Mouse (Mus musculus) mouse trophoblast stem cell (cell line): Measurements from ENCODE around the gene Mpz.

Experiments used
- in situ Hi-C, 2 experiments: fragments of 300-500 bp; cut with MseI, MboI; formaldehyde crosslinking; loops; 2 replicates in 1 of 2; 3 replicates in 1 of 2; pipeline ENCODE4 v1.15.1; 2025

Mpz gene

GRCm38 (mm10) chr1:171149974-171150760, at the start of gene Mpz, which contains the start of gene Sdhc:
TSS of gene Mpz (plus strand) at chr1:171150711.
TSS of gene Sdhc (minus strand) at chr1:171150603.
- in situ Hi-C loops: no loop called here

GRCm38 (mm10) chr1:171101033-171101432, 49.5 kb upstream of the Mpz start:
- in situ Hi-C loops: loop anchor here in 1 of 2 experiments (5.0 kb wide), 1 partner anchor 64 kb away; no protein-coding TSS in a partner anchor

GRCm38 (mm10) chr1:171101733-171102546, 48.6 kb upstream of the Mpz start:
- in situ Hi-C loops: loop anchor here in 1 of 2 experiments (5.0 kb wide), 1 partner anchor 65 kb away; no protein-coding TSS in a partner anchor

GRCm38 (mm10) chr1:171102547-171103177, 47.8 kb upstream of the Mpz start:
- in situ Hi-C loops: loop anchor here in 1 of 2 experiments (5.0 kb wide), 1 partner anchor 65 kb away; no protein-coding TSS in a partner anchor

GRCm38 (mm10) chr1:171103179-171103840, 47.2 kb upstream of the Mpz start:
- in situ Hi-C loops: loop anchor here in 1 of 2 experiments (5.0 kb wide), 1 partner anchor 66 kb away; no protein-coding TSS in a partner anchor

GRCm38 (mm10) chr1:171105226-171105625, 45.3 kb upstream of the Mpz start:
- in situ Hi-C loops: no loop called here

GRCm38 (mm10) chr1:171109620-171110019, 40.9 kb upstream of the Mpz start:
- in situ Hi-C loops: loop anchor here (10.0 kb wide), 2 partner anchors 115 to 145 kb away; partner anchors contain the start of genes Adamts4 (in 1 of the 2), Apoa2 (in 1 of the 2), Ndufs2 (in 1 of the 2) and Tomm40l (in 1 of the 2)

- in situ Hi-C loops: loop anchor here (10.0 kb wide), 2 partner anchors 114 to 144 kb away; partner anchors contain the start of genes Adamts4 (in 1 of the 2), Apoa2 (in 1 of the 2), Ndufs2 (in 1 of the 2) and Tomm40l (in 1 of the 2)
Observed at GRCm38 (mm10) chr1:171110659-171111019, 39.9 kb upstream of the Mpz start.

GRCm38 (mm10) chr1:171111020-171111780, 39.3 kb upstream of the Mpz start:
- in situ Hi-C loops: loop anchor here (10.0 kb wide), 2 partner anchors 114 to 144 kb away; partner anchors contain the start of genes Adamts4 (in 1 of the 2), Apoa2 (in 1 of the 2), Ndufs2 (in 1 of the 2) and Tomm40l (in 1 of the 2)

GRCm38 (mm10) chr1:171111781-171112575, 38.5 kb upstream of the Mpz start:
- in situ Hi-C loops: loop anchor here (10.0 kb wide), 2 partner anchors 113 to 143 kb away; partner anchors contain the start of genes Adamts4 (in 1 of the 2), Apoa2 (in 1 of the 2), Ndufs2 (in 1 of the 2) and Tomm40l (in 1 of the 2)

GRCm38 (mm10) chr1:171112986-171113385, 37.5 kb upstream of the Mpz start:
- in situ Hi-C loops: loop anchor here (10.0 kb wide), 2 partner anchors 112 to 142 kb away; partner anchors contain the start of genes Adamts4 (in 1 of the 2), Apoa2 (in 1 of the 2), Ndufs2 (in 1 of the 2) and Tomm40l (in 1 of the 2)

GRCm38 (mm10) chr1:171113873-171114299, 36.6 kb upstream of the Mpz start, which contains the start of gene Cfap126:
TSS of gene Cfap126 (plus strand) at chr1:171113918.
- in situ Hi-C loops: loop anchor here (10.0 kb wide), 2 partner anchors 111 to 141 kb away; partner anchors contain the start of genes Adamts4 (in 1 of the 2), Apoa2 (in 1 of the 2), Ndufs2 (in 1 of the 2) and Tomm40l (in 1 of the 2)

- in situ Hi-C loops: loop anchor here (5.0 to 10.0 kb wide), 3 partner anchors 106 to 139 kb away; partner anchors contain the start of genes Tomm40l (in 2 of the 2), Adamts4 (in 1 of the 2), Apoa2 (in 1 of the 2) and Ndufs2 (in 1 of the 2)
Observed at GRCm38 (mm10) chr1:171116280-171116679, 34.2 kb upstream of the Mpz start.

GRCm38 (mm10) chr1:171118269-171118684, 32.2 kb upstream of the Mpz start:
- in situ Hi-C loops: loop anchor here (5.0 to 10.0 kb wide), 3 partner anchors 104 to 137 kb away; partner anchors contain the start of genes Tomm40l (in 2 of the 2), Adamts4 (in 1 of the 2), Apoa2 (in 1 of the 2) and Ndufs2 (in 1 of the 2)

- in situ Hi-C loops: loop anchor here (5.0 to 10.0 kb wide), 3 partner anchors 103 to 136 kb away; partner anchors contain the start of genes Tomm40l (in 2 of the 2), Adamts4 (in 1 of the 2), Apoa2 (in 1 of the 2) and Ndufs2 (in 1 of the 2)
Observed at GRCm38 (mm10) chr1:171118996-171119395, 31.5 kb upstream of the Mpz start.

- in situ Hi-C loops: loop anchor here (5.0 to 10.0 kb wide), 3 partner anchors 103 to 135 kb away; partner anchors contain the start of genes Tomm40l (in 2 of the 2), Adamts4 (in 1 of the 2), Apoa2 (in 1 of the 2) and Ndufs2 (in 1 of the 2)
Observed at GRCm38 (mm10) chr1:171119405-171119804, 31.1 kb upstream of the Mpz start.

- in situ Hi-C loops: no loop called here
Observed at GRCm38 (mm10) chr1:171120893-171121292, 29.6 kb upstream of the Mpz start.
